Mouse (Mus musculus): ENCODE measurements around the gene Kdm2b.

GRCm38 (mm10) chr5:122994910-122995309, 5.3 kb upstream of the Kdm2b start:
- TF ChIP-seq CHD2 (IDR thresholded peaks at IDR 0.05; ENCODE audit: low read depth, low read length) (no peak), HCFC1 (IDR thresholded peaks at IDR 0.05; ENCODE audit: borderline replicate concordance, insufficient read depth, low read length) (no peak)
